Mouse (Mus musculus): Measurements from ENCODE around the gene Pagr1a. TPM values are rescaled to one million over a fixed set of nuclear protein-coding genes. Genes with fewer than 3 reads are reported as not detected.

The Pagr1a gene
- polyA plus RNA-seq, 2 experiments = 31.9 to 47.6 TPM

DNA sequence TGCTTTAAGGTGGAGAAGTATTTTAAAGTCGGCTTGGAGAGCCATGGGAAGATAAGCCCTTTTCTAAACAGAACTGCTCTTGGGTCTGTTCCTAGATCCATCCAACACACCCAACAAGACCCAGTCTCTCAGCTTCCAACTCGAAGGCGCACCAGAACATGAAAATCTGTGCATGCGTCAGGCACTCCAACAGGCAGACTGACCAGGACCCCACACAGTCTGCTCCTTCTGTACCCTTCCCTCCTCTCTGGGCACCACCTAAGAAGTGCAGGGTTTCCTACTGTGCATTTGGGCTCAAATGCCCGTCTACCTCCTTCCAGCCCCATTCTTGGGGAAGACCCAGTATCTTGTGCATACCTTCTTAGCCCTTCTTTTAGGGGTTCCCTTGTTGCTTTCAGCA lies 3.3 kb upstream of the Pagr1a start:
- peaks cover 46% of the 10 kb centered on the region for H3K36me3 ChIP-seq (ENCODE audit: control insufficient read depth, insufficient read depth, low read length)
- ATAC-seq (ENCODE audit: low FRiP score, low read depth) (no peak), DNase-seq (ENCODE audit: low spot score) (no peak)
- H3K27me3 ChIP-seq (ENCODE audit: control insufficient read depth, insufficient read depth, low read length) = no peaks in the 10 kb centered on the region
- H3K4me3 ChIP-seq (replicated peaks; ENCODE audit: low read length) = peak overlapping the region; percentile 61
- H3K4me1 ChIP-seq (ENCODE audit: control insufficient read depth, insufficient read depth, low read length) = peaks cover 62% of the 10 kb centered on the region
- H3K27ac ChIP-seq (replicated peaks; ENCODE audit: low read depth, low read length) = peak overlapping the region; percentile 76
- H3K4me2 ChIP-seq (replicated peaks; ENCODE audit: low read depth, low read length, severe bottlenecking) = peak overlapping the region; percentile 85
- no peak for TF ChIP-seq POLR2A (IDR thresholded peaks at IDR 0.05; ENCODE audit: borderline replicate concordance, extremely low read depth, insufficient read depth, insufficient read length)
- 23% methylated on average over 5 of the region's 5 CpGs for WGBS
- H3K9ac ChIP-seq (ENCODE audit: low read depth, low read length, severe bottlenecking) = peak overlapping the region; percentile 72
- H3K9me3 ChIP-seq (ENCODE audit: control insufficient read depth, low read length) = no peaks in the 10 kb centered on the region

DNA sequence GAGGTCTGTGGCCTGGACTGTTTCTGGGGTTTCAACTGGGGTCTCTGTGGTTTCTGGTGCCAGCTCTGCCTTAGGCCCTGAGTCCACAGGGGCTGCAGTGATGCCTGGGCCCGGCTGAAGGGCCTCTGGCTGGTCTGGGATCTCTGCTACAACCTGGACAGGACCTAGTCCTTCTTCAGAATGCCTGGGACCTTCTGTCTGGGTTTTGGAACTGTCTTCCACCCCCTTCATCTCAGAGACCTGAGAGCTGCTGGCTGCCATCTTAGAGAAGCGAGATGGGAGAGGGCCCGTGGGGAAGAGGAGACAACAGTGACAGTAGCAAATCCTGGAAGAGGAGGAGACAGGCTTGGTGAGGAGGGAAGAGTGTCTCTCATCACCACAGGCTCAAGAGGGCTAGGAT lies 2.9 kb upstream of the Pagr1a start:
- DNase-seq (ENCODE audit: low spot score) (no peak), ATAC-seq (ENCODE audit: low FRiP score, low read depth) (no peak)
- H3K27ac ChIP-seq (replicated peaks; ENCODE audit: low read depth, low read length) = peak overlapping the region; percentile 76
- no peaks in the 10 kb centered on the region for H3K27me3 ChIP-seq (ENCODE audit: control insufficient read depth, insufficient read depth, low read length)
- TF ChIP-seq POLR2A (IDR thresholded peaks at IDR 0.05; ENCODE audit: borderline replicate concordance, extremely low read depth, insufficient read depth, insufficient read length) = no peak
- H3K36me3 ChIP-seq (ENCODE audit: control insufficient read depth, insufficient read depth, low read length) = peaks cover 46% of the 10 kb centered on the region
- peak overlapping the region; percentile 72 for H3K9ac ChIP-seq (ENCODE audit: low read depth, low read length, severe bottlenecking)
- 66% methylated on average over 3 of the region's 3 CpGs for WGBS
- H3K9me3 ChIP-seq (ENCODE audit: control insufficient read depth, low read length) = no peaks in the 10 kb centered on the region
- peak overlapping the region; percentile 61 for H3K4me3 ChIP-seq (replicated peaks; ENCODE audit: low read length)
- peaks cover 66% of the 10 kb centered on the region for H3K4me1 ChIP-seq (ENCODE audit: control insufficient read depth, insufficient read depth, low read length)
- peak overlapping the region; percentile 85 for H3K4me2 ChIP-seq (replicated peaks; ENCODE audit: low read depth, low read length, severe bottlenecking)

DNA sequence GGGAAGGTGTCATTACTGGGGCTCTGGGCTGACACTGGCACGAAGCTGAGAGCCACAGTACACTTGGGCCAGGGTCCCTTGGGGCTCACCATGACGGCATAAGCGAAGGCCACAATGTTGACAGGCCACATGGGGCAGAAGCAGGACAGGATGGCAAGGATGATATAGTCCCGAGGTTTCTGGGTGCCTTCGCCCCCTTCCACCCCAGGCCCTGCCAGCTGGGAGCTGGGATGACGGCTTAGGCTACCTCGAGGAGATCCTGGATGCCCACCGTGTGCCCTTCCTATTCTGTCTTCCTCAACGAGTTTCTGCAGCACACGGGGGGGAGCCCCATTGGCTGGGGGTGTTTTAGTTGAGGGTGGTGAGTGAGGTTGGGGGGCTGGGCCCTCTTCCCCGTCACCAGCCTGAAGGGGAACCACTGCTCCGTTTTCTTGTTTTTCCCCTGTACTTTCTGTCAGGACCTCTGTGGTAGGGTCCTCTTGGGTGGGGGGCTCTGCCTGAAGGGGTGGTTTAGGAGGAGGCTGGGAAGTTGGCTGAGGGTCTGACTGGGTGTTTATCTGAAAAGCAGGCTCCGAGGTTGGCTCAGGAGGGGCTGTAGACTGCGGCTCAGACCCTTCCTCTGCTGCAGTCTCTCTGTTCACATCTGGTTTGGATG lies 2.3 kb upstream of the Pagr1a start:
- no peak for ATAC-seq (ENCODE audit: low FRiP score, low read depth)
- Histone ChIP-seq H3K4me3 (replicated peaks; ENCODE audit: low read length) (peak overlapping the region; percentile 61), H3K4me2 (replicated peaks; ENCODE audit: low read depth, low read length, severe bottlenecking) (peak overlapping the region; percentile 85), H3K9ac (ENCODE audit: low read depth, low read length, severe bottlenecking) (peak overlapping the region; percentile 72), H3K9me3 (ENCODE audit: control insufficient read depth, low read length) (no peaks in the 10 kb centered on the region), H3K27me3 (ENCODE audit: control insufficient read depth, insufficient read depth, low read length) (no peaks in the 10 kb centered on the region), H3K36me3 (ENCODE audit: control insufficient read depth, insufficient read depth, low read length) (peaks cover 44% of the 10 kb centered on the region), H3K4me1 (ENCODE audit: control insufficient read depth, insufficient read depth, low read length) (peaks cover 62% of the 10 kb centered on the region), H3K27ac (replicated peaks; ENCODE audit: low read depth, low read length) (peak overlapping the region; percentile 76)
- no peak for DNase-seq (ENCODE audit: low spot score)
- TF ChIP-seq POLR2A (IDR thresholded peaks at IDR 0.05; ENCODE audit: borderline replicate concordance, extremely low read depth, insufficient read depth, insufficient read length) = no peak
- WGBS = 74% methylated on average over 14 of the region's 14 CpGs

DNA sequence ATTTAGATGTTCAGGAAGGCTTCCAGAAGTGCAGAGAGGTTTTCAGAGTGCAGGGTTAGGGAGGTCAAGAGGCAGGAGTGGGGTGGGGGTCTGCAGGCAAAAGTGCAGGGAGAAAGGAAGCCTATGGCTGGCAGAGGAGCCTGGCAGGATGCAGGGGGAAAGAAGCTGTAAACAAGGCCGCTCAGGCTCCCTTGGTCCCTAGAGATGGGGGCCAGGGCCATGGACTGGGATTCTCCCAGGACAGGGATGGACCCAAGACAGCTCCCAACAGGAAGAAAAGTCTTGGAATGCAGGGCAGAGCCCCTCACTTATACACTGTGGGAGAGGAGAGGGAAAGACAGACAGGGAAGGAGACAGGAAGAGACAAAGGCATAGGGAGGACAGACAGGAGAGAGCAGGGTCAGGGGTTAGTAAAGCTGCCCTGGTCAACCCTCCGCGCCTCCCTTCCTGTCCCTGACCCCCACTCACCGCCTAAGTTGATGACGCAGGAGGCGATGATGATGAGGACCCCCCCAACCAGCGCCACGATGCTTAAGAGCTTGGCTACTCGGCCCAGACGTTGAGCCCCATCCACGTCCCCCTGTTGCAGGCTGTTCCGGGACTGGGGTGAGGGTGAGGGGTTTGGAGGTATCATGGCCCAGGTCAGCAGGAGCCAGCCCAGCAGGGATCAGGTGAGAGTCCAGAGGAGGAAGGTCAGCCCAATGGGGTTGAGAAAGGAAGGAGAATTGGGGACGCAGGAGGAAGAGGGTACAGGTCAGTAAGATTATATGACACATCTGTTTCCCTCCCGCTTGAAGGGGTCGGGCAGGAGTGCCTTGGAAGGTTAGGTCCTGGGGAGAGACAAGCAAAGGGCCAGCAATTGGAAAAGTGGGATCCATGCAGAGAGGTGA lies 1.5 kb upstream of the Pagr1a start:
- Histone ChIP-seq H3K27ac (replicated peaks; ENCODE audit: low read depth, low read length) (0 out of 2 replicates have a peak overlapping the region, but pooled peaks have one; percentile 61), H3K4me3 (replicated peaks; ENCODE audit: low read length) (peak overlapping the region; percentile 61), H3K4me1 (ENCODE audit: control insufficient read depth, insufficient read depth, low read length) (peaks cover 54% of the 10 kb centered on the region), H3K27me3 (ENCODE audit: control insufficient read depth, insufficient read depth, low read length) (no peaks in the 10 kb centered on the region), H3K9me3 (ENCODE audit: control insufficient read depth, low read length) (no peaks in the 10 kb centered on the region), H3K36me3 (ENCODE audit: control insufficient read depth, insufficient read depth, low read length) (peaks cover 44% of the 10 kb centered on the region), H3K4me2 (replicated peaks; ENCODE audit: low read depth, low read length, severe bottlenecking) (peak overlapping the region; percentile 85), H3K9ac (ENCODE audit: low read depth, low read length, severe bottlenecking) (peak overlapping the region; percentile 72)
- WGBS = 83% methylated on average over 15 of the region's 15 CpGs
- DNase-seq (ENCODE audit: low spot score) (no peak), ATAC-seq (ENCODE audit: low FRiP score, low read depth) (no peak)
- TF ChIP-seq POLR2A (IDR thresholded peaks at IDR 0.05; ENCODE audit: borderline replicate concordance, extremely low read depth, insufficient read depth, insufficient read length) = no peak

DNA sequence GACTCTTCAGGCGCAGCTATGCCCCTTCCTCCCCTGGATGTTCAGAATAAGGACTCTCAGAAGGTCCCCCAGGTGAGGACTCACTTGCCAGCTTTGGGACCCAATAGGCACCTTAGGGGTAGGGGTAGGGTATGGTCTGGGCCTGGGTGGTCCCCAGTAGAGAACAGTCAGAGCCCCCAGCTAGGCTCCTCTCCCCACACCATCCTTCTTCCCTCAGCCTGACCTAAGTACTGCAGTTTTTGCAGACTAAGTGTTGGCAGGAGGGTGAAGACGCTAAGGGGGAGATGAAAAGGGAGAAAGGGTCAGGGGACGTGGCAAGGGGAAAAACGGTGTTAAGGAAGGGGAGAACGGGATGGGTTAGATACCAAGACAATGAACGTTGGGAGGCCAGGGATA lies 796 bp upstream of the Pagr1a start:
- no peak for TF ChIP-seq POLR2A (IDR thresholded peaks at IDR 0.05; ENCODE audit: borderline replicate concordance, extremely low read depth, insufficient read depth, insufficient read length)
- peaks cover 47% of the 10 kb centered on the region for H3K4me1 ChIP-seq (ENCODE audit: control insufficient read depth, insufficient read depth, low read length)
- H3K36me3 ChIP-seq (ENCODE audit: control insufficient read depth, insufficient read depth, low read length) = peaks cover 43% of the 10 kb centered on the region
- 55% methylated on average over 6 of the region's 6 CpGs for WGBS
- no peak for DNase-seq (ENCODE audit: low spot score)
- peak overlapping the region; percentile 75 for H3K4me3 ChIP-seq (replicated peaks; ENCODE audit: low read length)
- H3K9me3 ChIP-seq (ENCODE audit: control insufficient read depth, low read length) = no peaks in the 10 kb centered on the region
- peak overlapping the region; percentile 61 for H3K27ac ChIP-seq (replicated peaks; ENCODE audit: low read depth, low read length)
- peak overlapping the region; percentile 22 for H3K9ac ChIP-seq (ENCODE audit: low read depth, low read length, severe bottlenecking)
- ATAC-seq (ENCODE audit: low FRiP score, low read depth) = no peak
- H3K4me2 ChIP-seq (replicated peaks; ENCODE audit: low read depth, low read length, severe bottlenecking) = peak overlapping the region; percentile 24
- no peaks in the 10 kb centered on the region for H3K27me3 ChIP-seq (ENCODE audit: control insufficient read depth, insufficient read depth, low read length)

Measured in limb, embryonic 14.5 days (tissue).